Mouse (Mus musculus): Measurements from ENCODE around the gene Eif4enif1.

The Eif4enif1 gene

GRCm38 (mm10) chr11:3265291-3266078 is 63.3 kb downstream of the Eif4enif1 start:
- no peak for ATAC-seq (ENCODE audit: insufficient number of reproducible peaks, low FRiP score, low TSS enrichment)

DNA sequence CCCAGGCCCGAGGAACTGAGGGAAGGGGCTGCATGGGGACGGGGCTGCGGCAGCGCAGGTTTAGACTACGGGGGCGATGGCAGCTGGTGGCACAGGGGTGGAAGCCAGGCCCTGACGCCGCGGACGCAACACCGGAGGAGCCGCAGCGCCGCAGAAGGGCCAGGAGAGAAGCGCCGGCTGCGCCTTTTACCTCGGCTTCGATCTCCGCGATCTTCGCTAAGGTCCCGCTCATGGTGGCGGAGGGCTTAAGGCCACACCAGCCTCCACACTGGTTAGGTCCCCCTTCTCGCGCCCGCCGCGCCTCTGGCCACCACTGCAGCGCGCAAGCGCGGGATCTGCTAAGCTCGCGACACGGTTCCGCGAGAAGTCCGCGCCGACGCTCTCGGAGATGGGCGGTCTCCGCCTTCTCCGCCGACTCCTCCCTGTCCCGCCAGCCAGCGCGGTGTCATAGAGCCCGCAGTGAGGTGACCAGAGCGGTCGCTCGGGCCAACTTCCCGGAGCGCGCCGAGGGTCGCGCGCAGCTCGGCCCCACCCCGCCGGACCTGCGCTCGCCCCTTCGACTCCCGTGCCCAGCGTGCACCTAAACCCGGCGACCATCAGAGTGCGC is 64.0 kb downstream of the Eif4enif1 start, which contains the start of gene Drg1:
Drg1 (minus strand) TSS at position 337 of the 607 bp plus-strand sequence.
- peak; percentile 99 for ATAC-seq (ENCODE audit: insufficient number of reproducible peaks, low FRiP score, low TSS enrichment)

DNA sequence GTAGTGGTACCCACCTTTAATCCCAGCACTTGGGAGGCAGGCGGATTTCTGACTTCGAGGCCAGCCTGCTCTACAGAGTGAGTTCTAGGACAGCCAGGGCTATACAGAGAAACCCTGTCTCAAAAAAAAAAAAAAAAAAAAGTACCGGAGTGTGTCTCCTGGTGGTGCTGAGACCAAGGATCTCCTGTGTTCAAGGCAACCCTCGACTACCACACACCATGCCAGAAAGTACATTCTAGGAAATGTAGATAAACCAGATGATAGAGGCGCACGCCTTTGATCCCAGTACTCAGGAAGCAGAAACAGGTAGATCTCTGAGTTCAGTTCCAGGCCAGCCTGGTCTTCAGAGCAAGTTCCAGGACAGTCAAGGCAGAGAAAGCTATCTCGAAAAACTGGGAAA is 64.9 kb downstream of the Eif4enif1 start:
- no peak for ATAC-seq (ENCODE audit: insufficient number of reproducible peaks, low FRiP score, low TSS enrichment)

DNA sequence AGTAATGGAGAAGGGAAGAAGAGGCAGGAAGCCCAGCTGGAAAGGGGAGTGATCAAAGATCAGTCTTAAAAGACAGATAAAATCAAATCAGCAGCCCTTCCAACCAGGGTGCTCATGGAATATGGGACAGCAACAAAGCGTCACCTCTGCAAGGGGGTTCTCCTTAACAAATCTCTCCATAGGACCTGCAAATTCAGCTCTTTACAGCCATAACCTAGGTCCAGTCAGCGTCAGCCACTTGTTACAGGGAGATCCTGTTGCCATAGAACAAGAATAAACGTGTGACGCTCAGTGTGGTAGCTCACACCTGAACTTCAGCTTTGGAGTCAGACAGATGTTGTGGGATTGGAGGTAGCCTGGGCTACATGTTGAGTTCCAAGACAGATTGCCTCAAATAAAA is 67.0 kb downstream of the Eif4enif1 start:
- no peak for ATAC-seq (ENCODE audit: insufficient number of reproducible peaks, low FRiP score, low TSS enrichment)

DNA sequence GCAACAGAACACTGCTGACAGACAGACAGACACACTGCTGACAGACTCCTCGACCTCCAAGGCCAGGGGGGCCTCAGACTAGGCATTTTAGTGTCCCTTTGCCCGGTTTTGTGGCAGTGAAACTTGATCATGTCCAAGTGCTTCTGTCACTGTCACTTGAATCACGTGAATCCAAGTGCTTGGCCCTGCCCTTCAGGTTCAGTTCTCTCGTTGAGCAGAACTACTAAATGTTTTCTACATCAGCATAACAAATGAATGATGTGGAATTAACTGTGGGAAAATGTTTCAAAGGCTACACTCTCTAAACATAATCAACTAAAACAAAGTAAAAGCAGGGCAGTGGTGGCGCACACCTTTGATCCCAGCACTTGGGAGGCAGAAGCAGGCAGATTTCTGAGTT is 76.2 kb downstream of the Eif4enif1 start:
- ATAC-seq (ENCODE audit: insufficient number of reproducible peaks, low FRiP score, low TSS enrichment), result no peak

DNA sequence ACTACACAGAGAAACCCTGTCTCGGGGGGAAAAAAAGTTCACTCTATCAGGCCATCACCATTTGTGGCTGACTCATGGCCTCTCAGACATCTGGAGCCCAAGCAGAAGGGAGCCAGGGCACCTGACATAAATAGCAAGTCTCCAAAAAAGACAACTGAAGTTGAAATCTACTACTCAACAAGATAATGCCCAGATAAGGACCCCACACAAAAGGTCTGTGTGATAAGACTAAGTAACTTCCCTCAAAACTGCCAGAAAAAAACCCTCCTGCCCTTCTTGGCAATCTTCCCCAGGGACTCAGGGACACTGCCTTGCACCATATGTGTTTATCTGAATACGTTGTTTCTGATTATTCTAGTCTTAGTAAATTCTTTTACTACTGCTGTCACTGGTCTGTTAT is 77.5 kb downstream of the Eif4enif1 start:
- ATAC-seq (ENCODE audit: insufficient number of reproducible peaks, low FRiP score, low TSS enrichment), result no peak

- ATAC-seq (ENCODE audit: insufficient number of reproducible peaks, low FRiP score, low TSS enrichment), result no peak
These were observed 80.7 kb downstream of the Eif4enif1 start for GRCm38 (mm10) chr11:3282887-3283286.

DNA sequence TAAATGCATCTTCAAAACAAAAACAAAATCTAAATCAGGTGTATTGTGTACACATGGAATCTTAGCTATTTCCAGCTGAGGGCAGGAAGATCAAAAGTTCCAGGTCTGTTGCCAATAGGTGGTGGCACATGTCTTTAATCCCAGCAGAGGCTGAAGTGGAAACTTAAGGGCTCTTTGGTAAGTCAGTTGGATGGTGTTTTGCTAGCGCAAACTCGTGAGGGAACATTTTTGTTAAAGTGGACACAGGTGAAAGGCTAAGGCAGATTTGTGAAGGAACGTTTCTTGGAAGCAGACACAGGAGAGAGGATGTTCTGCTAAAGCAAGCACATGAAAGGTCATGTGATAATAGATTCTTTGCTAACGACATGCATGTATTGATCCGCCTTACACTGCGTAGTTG is 81.5 kb downstream of the Eif4enif1 start:
- ATAC-seq (ENCODE audit: insufficient number of reproducible peaks, low FRiP score, low TSS enrichment), result no peak

DNA sequence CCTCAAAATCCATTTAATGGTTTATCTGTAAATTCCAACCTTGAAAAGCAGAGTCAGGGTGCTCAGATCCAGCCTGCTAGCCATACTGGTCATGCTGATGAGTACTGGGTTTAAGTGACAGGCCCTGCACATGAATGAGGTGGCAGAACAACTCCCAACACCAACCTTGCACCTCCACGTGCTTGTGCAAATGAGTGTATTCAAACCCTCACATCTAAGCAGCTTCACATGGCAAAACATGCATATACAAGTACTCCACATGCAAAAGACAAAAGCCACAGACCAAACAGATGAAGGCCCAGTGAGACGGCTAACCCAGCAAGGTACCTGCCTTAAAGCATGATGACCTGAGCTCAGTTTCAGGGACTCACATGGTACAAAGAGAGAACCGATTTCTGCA is 83.7 kb downstream of the Eif4enif1 start:
- ATAC-seq (ENCODE audit: insufficient number of reproducible peaks, low FRiP score, low TSS enrichment), result no peak

DNA sequence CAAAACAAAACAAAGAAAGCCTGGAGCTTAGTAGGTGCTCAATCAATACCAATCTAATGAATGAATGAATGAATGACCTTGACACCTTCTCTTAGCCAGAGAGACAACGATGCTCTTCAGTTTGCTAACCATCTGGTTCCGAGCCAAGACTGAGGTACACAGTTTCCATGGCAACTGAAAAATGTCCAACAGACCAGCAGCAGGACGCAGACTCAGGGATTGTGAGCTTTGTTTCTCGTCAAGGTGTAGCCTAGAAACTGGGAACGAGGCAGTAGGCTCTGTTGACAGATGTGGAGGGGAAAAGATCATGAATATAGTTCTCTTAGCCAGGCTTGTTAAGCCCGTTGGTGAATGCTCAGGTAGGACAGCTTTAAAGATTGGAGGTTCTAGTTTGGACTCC is 84.9 kb downstream of the Eif4enif1 start:
- no peak for ATAC-seq (ENCODE audit: insufficient number of reproducible peaks, low FRiP score, low TSS enrichment)

- no peak for ATAC-seq (ENCODE audit: insufficient number of reproducible peaks, low FRiP score, low TSS enrichment)
These were observed 85.7 kb downstream of the Eif4enif1 start for GRCm38 (mm10) chr11:3287921-3288320.

DNA sequence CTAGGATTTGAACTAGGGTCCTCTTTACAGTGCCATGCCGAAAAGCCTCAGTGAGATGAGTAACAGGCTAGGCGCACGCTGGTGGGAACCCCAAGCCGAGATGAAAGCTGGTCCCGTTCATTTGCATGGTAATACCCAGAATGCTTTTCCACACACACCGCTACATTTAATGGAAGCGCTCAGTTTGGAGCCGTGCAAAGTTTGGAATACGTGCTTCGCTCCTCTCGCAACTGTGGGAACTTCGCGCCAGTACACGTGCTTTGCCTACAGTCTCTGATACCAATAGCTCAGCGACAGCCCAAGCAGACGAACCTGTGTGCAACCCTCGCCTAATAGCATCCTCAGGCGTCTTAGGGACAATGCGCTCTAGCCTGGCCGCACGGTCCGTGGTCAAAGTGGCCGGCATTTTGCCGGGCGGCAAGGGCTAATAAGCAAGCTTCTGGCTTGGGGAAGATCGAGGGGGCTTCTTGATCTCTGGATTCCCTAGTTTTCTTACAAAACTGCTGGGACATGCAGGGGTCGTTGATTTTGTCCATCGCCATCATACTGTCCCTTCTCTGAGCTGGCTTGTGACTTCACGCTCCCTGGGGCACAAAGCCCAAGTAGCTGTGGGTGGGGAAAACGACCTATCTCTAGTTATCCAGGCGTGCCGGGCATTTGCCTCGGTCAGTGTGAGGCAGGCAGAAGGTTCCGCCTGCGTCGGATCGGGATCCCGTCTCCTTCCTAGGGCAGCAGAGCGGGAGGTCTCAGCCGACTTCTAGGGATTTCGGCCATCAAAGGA is 86.5 kb downstream of the Eif4enif1 start, which contains the start of gene Patz1:
Patz1 (plus strand) TSS at position 354 of the 781 bp plus-strand sequence.
- 0 out of 2 replicates have a peak, but pooled peaks have one; percentile 7 for ATAC-seq (ENCODE audit: insufficient number of reproducible peaks, low FRiP score, low TSS enrichment)

- peak; percentile 26; the same call in 1 of the 2 replicates for ATAC-seq (ENCODE audit: insufficient number of reproducible peaks, low FRiP score, low TSS enrichment)
These were observed 87.2 kb downstream of the Eif4enif1 start for GRCm38 (mm10) chr11:3289302-3289802.

DNA sequence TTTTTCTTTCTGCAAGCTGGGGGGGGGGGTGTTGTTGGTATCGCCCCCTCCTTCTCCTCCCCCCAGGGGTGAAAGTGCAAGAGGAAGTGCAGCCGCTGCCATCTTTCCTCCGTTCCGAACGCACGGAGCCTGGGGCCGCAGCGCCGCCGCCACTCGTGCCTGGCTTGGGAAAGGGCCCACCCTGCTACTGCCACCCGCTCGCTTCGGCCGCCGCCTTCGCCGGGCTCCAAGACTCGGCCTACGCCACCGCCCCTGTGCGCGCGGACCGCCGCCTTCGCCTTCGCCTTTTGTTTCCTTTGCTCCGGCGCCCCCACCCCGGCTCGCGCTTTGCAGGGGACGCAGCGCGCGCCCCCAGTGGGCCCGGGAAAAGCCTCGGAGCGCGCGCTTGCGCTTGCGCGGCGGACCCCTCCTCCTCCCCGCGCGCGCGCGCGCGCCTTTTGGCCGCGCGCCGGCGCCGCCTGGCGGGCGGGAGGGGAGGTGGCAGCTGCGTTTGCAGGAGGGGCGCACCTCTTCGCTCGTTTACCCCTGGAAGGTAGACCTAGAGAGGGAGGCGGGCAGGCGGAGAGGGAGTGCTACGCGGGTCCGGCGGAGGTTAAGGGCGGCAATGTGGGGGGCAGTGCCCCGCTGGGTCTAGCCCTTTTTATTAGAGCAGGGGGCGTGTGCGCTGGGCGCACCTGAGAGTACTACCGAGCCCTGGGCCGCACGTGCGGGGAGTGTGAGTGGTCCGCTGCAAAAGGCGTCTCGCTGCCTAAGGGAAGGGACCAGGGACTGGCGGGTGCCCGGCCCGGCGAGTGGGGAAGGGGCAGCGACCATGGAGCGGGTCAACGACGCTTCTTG is 87.8 kb downstream of the Eif4enif1 start:
- ATAC-seq (ENCODE audit: insufficient number of reproducible peaks, low FRiP score, low TSS enrichment), result peak; percentile 45

DNA sequence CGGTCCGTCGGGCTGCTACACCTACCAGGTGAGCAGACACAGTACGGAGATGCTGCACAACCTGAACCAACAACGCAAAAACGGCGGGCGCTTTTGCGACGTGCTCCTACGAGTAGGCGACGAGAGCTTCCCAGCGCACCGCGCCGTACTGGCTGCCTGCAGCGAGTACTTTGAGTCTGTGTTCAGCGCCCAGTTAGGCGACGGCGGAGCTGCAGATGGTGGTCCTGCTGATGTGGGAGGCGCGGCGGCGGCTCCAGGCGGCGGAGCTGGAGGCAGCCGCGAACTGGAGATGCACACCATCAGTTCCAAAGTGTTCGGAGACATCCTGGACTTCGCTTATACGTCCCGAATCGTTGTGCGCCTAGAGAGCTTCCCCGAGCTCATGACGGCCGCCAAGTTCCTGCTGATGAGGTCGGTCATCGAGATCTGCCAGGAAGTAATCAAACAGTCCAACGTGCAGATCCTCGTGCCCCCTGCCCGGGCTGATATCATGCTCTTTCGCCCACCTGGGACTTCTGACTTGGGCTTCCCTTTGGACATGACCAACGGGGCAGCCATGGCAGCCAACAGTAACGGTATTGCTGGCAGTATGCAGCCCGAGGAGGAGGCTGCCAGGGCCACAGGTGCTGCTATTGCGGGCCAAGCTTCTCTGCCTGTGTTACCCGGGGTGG is 88.6 kb downstream of the Eif4enif1 start:
- ATAC-seq (ENCODE audit: insufficient number of reproducible peaks, low FRiP score, low TSS enrichment), result no peak

DNA sequence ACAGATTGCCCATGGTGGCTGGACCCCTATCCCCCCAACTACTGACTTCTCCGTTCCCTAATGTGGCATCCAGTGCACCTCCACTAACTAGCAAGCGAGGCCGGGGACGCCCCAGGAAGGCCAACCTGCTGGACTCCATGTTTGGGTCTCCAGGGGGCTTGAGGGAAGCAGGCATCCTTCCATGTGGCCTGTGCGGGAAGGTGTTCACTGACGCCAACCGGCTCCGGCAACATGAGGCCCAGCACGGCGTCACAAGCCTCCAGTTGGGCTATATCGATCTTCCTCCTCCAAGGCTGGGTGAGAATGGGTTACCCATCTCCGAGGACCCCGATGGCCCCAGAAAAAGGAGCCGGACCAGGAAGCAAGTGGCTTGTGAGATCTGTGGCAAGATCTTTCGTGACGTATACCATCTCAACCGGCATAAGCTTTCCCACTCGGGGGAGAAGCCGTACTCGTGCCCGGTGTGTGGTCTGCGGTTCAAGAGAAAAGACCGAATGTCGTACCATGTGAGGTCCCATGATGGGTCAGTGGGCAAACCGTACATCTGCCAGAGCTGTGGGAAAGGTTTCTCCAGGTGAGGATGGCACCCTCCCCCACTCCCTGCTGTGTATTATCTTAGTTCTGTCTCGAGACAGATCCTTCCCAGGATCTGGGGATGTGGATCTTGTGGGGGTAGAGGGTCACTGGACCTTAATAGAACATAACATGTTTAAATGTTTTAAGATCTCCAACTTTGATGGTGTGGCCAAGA is 89.3 kb downstream of the Eif4enif1 start:
- no peak for ATAC-seq (ENCODE audit: insufficient number of reproducible peaks, low FRiP score, low TSS enrichment)

- no peak for ATAC-seq (ENCODE audit: insufficient number of reproducible peaks, low FRiP score, low TSS enrichment)
These were observed 89.8 kb downstream of the Eif4enif1 start for GRCm38 (mm10) chr11:3292062-3292421.

DNA sequence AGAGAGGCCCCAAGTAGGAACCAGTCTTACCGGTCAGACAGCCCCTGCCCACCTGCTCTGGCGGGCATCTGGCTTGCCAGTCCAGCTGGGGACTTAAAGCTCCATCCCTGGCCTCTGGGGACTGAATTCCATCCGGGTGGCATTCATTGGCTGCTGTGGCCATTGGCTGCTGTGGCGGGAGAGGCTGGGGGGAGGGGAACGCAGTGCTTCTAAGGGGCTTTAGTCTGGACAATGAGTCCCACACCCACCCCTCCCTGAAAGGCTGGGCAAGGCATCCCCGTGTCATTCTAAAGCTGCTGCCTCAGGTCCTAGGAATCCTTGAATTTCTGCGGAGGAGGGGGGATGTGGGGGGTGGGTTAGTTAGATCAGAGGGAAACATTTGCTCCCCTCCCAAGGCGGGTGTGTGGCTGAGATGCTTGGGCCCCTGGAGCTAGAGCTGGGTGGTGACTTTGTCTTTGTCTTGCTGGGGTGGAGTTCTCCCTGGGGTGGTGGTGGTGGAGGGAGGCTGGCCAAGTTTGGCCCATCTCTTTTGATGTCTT is 90.6 kb downstream of the Eif4enif1 start:
- ATAC-seq (ENCODE audit: insufficient number of reproducible peaks, low FRiP score, low TSS enrichment), result no peak

DNA sequence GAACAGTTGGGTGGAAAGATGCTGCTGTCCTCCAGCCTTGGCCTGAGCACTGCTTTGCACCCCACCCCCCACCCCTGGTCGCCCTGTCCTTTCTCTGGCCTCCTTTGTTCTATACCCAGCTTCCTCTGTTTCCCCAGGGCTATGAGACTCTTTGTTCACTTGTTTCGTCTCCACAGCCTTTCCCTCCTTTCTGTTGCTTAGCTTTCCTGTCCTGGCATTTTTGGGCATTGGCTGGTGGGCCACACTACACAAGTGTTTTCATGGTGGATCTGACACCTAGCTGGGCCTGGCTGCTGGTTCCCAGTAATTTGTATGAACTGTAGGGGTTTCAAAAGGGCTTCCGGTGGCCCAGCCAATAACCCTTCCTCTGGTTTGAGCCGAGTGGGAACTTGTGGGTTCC is 91.2 kb downstream of the Eif4enif1 start:
- ATAC-seq (ENCODE audit: insufficient number of reproducible peaks, low FRiP score, low TSS enrichment), result no peak

Data from cerebellum, adult (tissue).